Mouse (Mus musculus) ovary, adult 10 weeks (tissue): ENCODE measurements around the gene Cytip. TPM values are rescaled to one million over a fixed set of nuclear protein-coding genes. Genes with fewer than 3 reads are reported as not detected.

Experiments
- polyA plus RNA-seq: library from polyadenylated mRNA; stranded (reverse); fragments of 350-450 nt; fragmentation: Illumina TruSeq; extraction: RNeasy Lipid Tissue Mini Kit (QIAGEN cat#74804); gene quantifications from one replicate; pipeline ENCODE4 v1.2.3, GENCODE M21; 2014

Cytip gene
- 2.6 TPM for polyA plus RNA-seq

DNA sequence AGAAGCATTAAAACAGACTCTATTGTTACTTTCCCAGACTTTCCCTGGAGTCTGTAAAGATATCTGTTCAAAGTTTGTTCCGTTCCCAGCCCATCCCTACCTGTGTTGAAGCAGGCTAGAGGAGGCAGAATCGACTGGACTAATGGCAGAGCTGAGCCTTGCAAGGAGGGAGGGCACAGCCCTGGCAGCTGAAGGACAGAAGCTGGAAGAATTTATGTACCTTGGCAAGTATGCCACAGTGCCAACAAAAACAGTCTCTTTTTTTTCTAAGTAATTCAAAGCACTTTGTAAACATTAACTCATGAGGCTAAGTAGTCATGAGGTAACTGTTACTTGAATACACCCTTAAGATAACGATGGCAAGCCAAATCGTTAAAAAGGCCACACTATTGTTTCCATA lies at the start of gene Cytip:
TSS of gene Cytip (minus strand) at position 187 of the 400 bp plus-strand sequence.

Other genes starting within 250 kb of the Cytip start
- 1.1 TPM for gene Galnt5, start 197.6 kb downstream of the Cytip start, polyA plus RNA-seq
- not detected for gene Ermn, start 142.7 kb downstream of the Cytip start, polyA plus RNA-seq
- 4.5 TPM for gene Acvr1c, start 162.4 kb upstream of the Cytip start, polyA plus RNA-seq